Mouse (Mus musculus): ENCODE results near the gene Gm14214. TPM values are rescaled to one million over a fixed set of nuclear protein-coding genes. Genes with fewer than 3 reads are reported as not detected.

Gene Gm14214
- polyA plus RNA-seq, 1 experiment from 2014 or later: not detected

- Histone ChIP-seq H3K4me2 (no peak overlapping the region), H3K4me1 (ENCODE audit: control insufficient read depth, insufficient read depth, low read length) (no peaks in the 10 kb centered on the region), H3K9ac (ENCODE audit: low read length) (no peak overlapping the region), H3K27ac (ENCODE audit: low read depth, low read length) (no peak overlapping the region), H3K27me3 (ENCODE audit: control insufficient read depth, insufficient read depth, low read length) (no peaks in the 10 kb centered on the region), H3K4me3 (ENCODE audit: low read depth, low read length) (no peak overlapping the region), H3K9me3 (ENCODE audit: control insufficient read depth, low read length) (no peaks in the 10 kb centered on the region), H3K36me3 (ENCODE audit: control insufficient read depth, insufficient read depth, low read length) (no peaks in the 10 kb centered on the region)
- ATAC-seq (ENCODE audit: low FRiP score): no peak
- 75% methylated on average over 10 of the region's 10 CpGs for WGBS
- no peak for DNase-seq (ENCODE audit: low spot score, missing footprints)
These were observed 26.7 kb downstream of the Gm14214 start for GRCm38 (mm10) chr2:154742911-154743819.

GRCm38 (mm10) chr2:154738621-154739020 lies 31.2 kb downstream of the Gm14214 start:
- Histone ChIP-seq H3K4me1 (ENCODE audit: control insufficient read depth, insufficient read depth, low read length) (no peaks in the 10 kb centered on the region), H3K36me3 (ENCODE audit: control insufficient read depth, insufficient read depth, low read length) (no peaks in the 10 kb centered on the region), H3K4me3 (ENCODE audit: low read depth, low read length) (no peak overlapping the region), H3K4me2 (no peak overlapping the region), H3K9ac (ENCODE audit: low read length) (no peak overlapping the region), H3K9me3 (ENCODE audit: control insufficient read depth, low read length) (no peaks in the 10 kb centered on the region), H3K27me3 (ENCODE audit: control insufficient read depth, insufficient read depth, low read length) (no peaks in the 10 kb centered on the region), H3K27ac (ENCODE audit: low read depth, low read length) (no peak overlapping the region)
- DNase-seq (ENCODE audit: low spot score, missing footprints) (no peak), ATAC-seq (ENCODE audit: low FRiP score) (no peak)
- 88% methylated on average over 5 of the region's 5 CpGs for WGBS

GRCm38 (mm10) chr2:154735986-154736385 lies 33.8 kb downstream of the Gm14214 start:
- ATAC-seq (ENCODE audit: low FRiP score) (no peak), DNase-seq (ENCODE audit: low spot score, missing footprints) (no peak)
- WGBS: 92% methylated on average over 7 of the region's 7 CpGs
- Histone ChIP-seq H3K36me3 (ENCODE audit: control insufficient read depth, insufficient read depth, low read length) (no peaks in the 10 kb centered on the region), H3K4me1 (ENCODE audit: control insufficient read depth, insufficient read depth, low read length) (peaks cover 2% of the 10 kb centered on the region; the same call in 1 of the 2 replicates), H3K4me3 (ENCODE audit: low read depth, low read length) (no peak overlapping the region), H3K27ac (ENCODE audit: low read depth, low read length) (no peak overlapping the region), H3K4me2 (no peak overlapping the region), H3K27me3 (ENCODE audit: control insufficient read depth, insufficient read depth, low read length) (no peaks in the 10 kb centered on the region), H3K9me3 (ENCODE audit: control insufficient read depth, low read length) (no peaks in the 10 kb centered on the region), H3K9ac (ENCODE audit: low read length) (no peak overlapping the region)

GRCm38 (mm10) chr2:154735416-154735815 lies 34.4 kb downstream of the Gm14214 start:
- no peak overlapping the region for H3K9ac ChIP-seq (ENCODE audit: low read length)
- no peaks in the 10 kb centered on the region for H3K27me3 ChIP-seq (ENCODE audit: control insufficient read depth, insufficient read depth, low read length)
- DNase-seq (ENCODE audit: low spot score, missing footprints) (no peak), ATAC-seq (ENCODE audit: low FRiP score) (no peak)
- 78% methylated on average over 7 of the region's 7 CpGs for WGBS
- H3K36me3 ChIP-seq (ENCODE audit: control insufficient read depth, insufficient read depth, low read length): no peaks in the 10 kb centered on the region
- no peak overlapping the region for H3K27ac ChIP-seq (ENCODE audit: low read depth, low read length)
- H3K9me3 ChIP-seq (ENCODE audit: control insufficient read depth, low read length): no peaks in the 10 kb centered on the region
- H3K4me1 ChIP-seq (ENCODE audit: control insufficient read depth, insufficient read depth, low read length): peaks cover 2% of the 10 kb centered on the region; the same call in 1 of the 2 replicates
- no peak overlapping the region for H3K4me3 ChIP-seq (ENCODE audit: low read depth, low read length)
- H3K4me2 ChIP-seq: no peak overlapping the region

- no peaks in the 10 kb centered on the region for H3K27me3 ChIP-seq (ENCODE audit: control insufficient read depth, insufficient read depth, low read length)
- ATAC-seq (ENCODE audit: low FRiP score) (no peak), DNase-seq (ENCODE audit: low spot score, missing footprints) (no peak)
- no peak overlapping the region for H3K27ac ChIP-seq (ENCODE audit: low read depth, low read length)
- H3K9ac ChIP-seq (ENCODE audit: low read length): no peak overlapping the region
- H3K9me3 ChIP-seq (ENCODE audit: control insufficient read depth, low read length): no peaks in the 10 kb centered on the region
- peaks cover 2% of the 10 kb centered on the region; the same call in 1 of the 2 replicates for H3K4me1 ChIP-seq (ENCODE audit: control insufficient read depth, insufficient read depth, low read length)
- no peaks in the 10 kb centered on the region for H3K36me3 ChIP-seq (ENCODE audit: control insufficient read depth, insufficient read depth, low read length)
- H3K4me2 ChIP-seq: no peak overlapping the region
- H3K4me3 ChIP-seq (ENCODE audit: low read depth, low read length): no peak overlapping the region
- 78% methylated on average over 9 of the region's 9 CpGs for WGBS
These were observed 34.9 kb downstream of the Gm14214 start for GRCm38 (mm10) chr2:154734977-154735376.

GRCm38 (mm10) chr2:154732503-154733141 lies 37.2 kb downstream of the Gm14214 start:
- H3K4me1 ChIP-seq (ENCODE audit: control insufficient read depth, insufficient read depth, low read length): peaks cover 4% of the 10 kb centered on the region; the same call in 1 of the 2 replicates
- DNase-seq (ENCODE audit: low spot score, missing footprints): peak; percentile 80
- H3K27me3 ChIP-seq (ENCODE audit: control insufficient read depth, insufficient read depth, low read length): no peaks in the 10 kb centered on the region
- H3K9me3 ChIP-seq (ENCODE audit: control insufficient read depth, low read length): no peaks in the 10 kb centered on the region
- no peak overlapping the region for H3K9ac ChIP-seq (ENCODE audit: low read length)
- H3K4me3 ChIP-seq (ENCODE audit: low read depth, low read length): no peak overlapping the region
- H3K36me3 ChIP-seq (ENCODE audit: control insufficient read depth, insufficient read depth, low read length): no peaks in the 10 kb centered on the region
- no peak overlapping the region for H3K4me2 ChIP-seq
- ATAC-seq (ENCODE audit: low FRiP score): no peak
- WGBS: 82% methylated on average over 9 of the region's 9 CpGs
- H3K27ac ChIP-seq (ENCODE audit: low read depth, low read length): no peak overlapping the region

- 76% methylated on average over 2 of the region's 2 CpGs for WGBS
- ATAC-seq (ENCODE audit: low FRiP score) (no peak), DNase-seq (ENCODE audit: low spot score, missing footprints) (peak; percentile 73)
- H3K4me3 ChIP-seq (ENCODE audit: low read depth, low read length): no peak overlapping the region
- peaks cover 4% of the 10 kb centered on the region; the same call in 1 of the 2 replicates for H3K4me1 ChIP-seq (ENCODE audit: control insufficient read depth, insufficient read depth, low read length)
- H3K9me3 ChIP-seq (ENCODE audit: control insufficient read depth, low read length): no peaks in the 10 kb centered on the region
- H3K27me3 ChIP-seq (ENCODE audit: control insufficient read depth, insufficient read depth, low read length): no peaks in the 10 kb centered on the region
- H3K36me3 ChIP-seq (ENCODE audit: control insufficient read depth, insufficient read depth, low read length): no peaks in the 10 kb centered on the region
- H3K27ac ChIP-seq (ENCODE audit: low read depth, low read length): no peak overlapping the region
- H3K4me2 ChIP-seq: no peak overlapping the region
- no peak overlapping the region for H3K9ac ChIP-seq (ENCODE audit: low read length)
These were observed 37.9 kb downstream of the Gm14214 start for GRCm38 (mm10) chr2:154731916-154732315.

- Histone ChIP-seq H3K4me3 (ENCODE audit: low read depth, low read length) (no peak overlapping the region), H3K4me1 (ENCODE audit: control insufficient read depth, insufficient read depth, low read length) (peaks cover 4% of the 10 kb centered on the region; the same call in 1 of the 2 replicates)
- WGBS: 90% methylated on average over 3 of the region's 3 CpGs
These were observed 39.0 kb downstream of the Gm14214 start for GRCm38 (mm10) chr2:154730841-154731240.

GRCm38 (mm10) chr2:154729737-154730136 lies 40.1 kb downstream of the Gm14214 start:
- 70% methylated on average over 3 of the region's 3 CpGs for WGBS
- Histone ChIP-seq H3K4me2 (no peak overlapping the region), H3K4me3 (ENCODE audit: low read depth, low read length) (no peak overlapping the region), H3K36me3 (ENCODE audit: control insufficient read depth, insufficient read depth, low read length) (no peaks in the 10 kb centered on the region), H3K9ac (ENCODE audit: low read length) (no peak overlapping the region), H3K27me3 (ENCODE audit: control insufficient read depth, insufficient read depth, low read length) (no peaks in the 10 kb centered on the region), H3K27ac (ENCODE audit: low read depth, low read length) (no peak overlapping the region), H3K4me1 (ENCODE audit: control insufficient read depth, insufficient read depth, low read length) (peaks cover 4% of the 10 kb centered on the region; the same call in 1 of the 2 replicates), H3K9me3 (ENCODE audit: control insufficient read depth, low read length) (no peaks in the 10 kb centered on the region)
- DNase-seq (ENCODE audit: low spot score, missing footprints): no peak
- no peak for ATAC-seq (ENCODE audit: low FRiP score)

More at GRCm38 (mm10) chr2:154730841-154731240, 39.0 kb downstream of the Gm14214 start:
- H3K27ac ChIP-seq (ENCODE audit: low read depth, low read length): no peak overlapping the region
- no peak overlapping the region for H3K4me2 ChIP-seq
- DNase-seq (ENCODE audit: low spot score, missing footprints) (peak; percentile 2), ATAC-seq (ENCODE audit: low FRiP score) (no peak)
- H3K9ac ChIP-seq (ENCODE audit: low read length): no peak overlapping the region
- H3K27me3 ChIP-seq (ENCODE audit: control insufficient read depth, insufficient read depth, low read length): no peaks in the 10 kb centered on the region
- H3K36me3 ChIP-seq (ENCODE audit: control insufficient read depth, insufficient read depth, low read length): no peaks in the 10 kb centered on the region
- H3K9me3 ChIP-seq (ENCODE audit: control insufficient read depth, low read length): no peaks in the 10 kb centered on the region
